Mouse (Mus musculus) left cerebral cortex, adult 11 months (tissue): ENCODE results near the gene Olfr566.

Source experiments
- DNase-seq: peaks from one replicate; pipeline ENCODE4 v3.0.0; 2022; ENCODE audit warnings: low spot score

The Olfr566 gene

DNA sequence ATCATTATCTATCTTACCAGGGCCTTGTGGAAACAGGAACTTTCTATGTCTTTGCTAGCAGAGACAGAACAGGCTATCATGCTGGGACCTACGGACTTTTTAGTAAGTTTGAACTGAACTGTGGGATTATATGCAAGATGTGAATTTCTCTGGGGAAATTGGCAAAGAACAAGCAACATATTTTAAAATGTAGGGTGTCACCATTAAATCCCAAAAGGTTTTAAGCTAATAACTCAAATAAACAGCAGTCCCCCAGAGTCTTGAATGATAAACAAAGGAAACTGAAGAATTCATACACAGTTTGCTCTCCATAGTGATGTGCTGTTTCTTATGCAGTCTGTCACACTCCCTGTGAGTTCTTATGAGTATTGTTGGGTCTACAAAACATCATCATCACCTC is at the start of gene Olfr566:
TSS of gene Olfr566 (minus strand) at position 101 of the 400 bp plus-strand sequence.
- no peak for DNase-seq

DNA sequence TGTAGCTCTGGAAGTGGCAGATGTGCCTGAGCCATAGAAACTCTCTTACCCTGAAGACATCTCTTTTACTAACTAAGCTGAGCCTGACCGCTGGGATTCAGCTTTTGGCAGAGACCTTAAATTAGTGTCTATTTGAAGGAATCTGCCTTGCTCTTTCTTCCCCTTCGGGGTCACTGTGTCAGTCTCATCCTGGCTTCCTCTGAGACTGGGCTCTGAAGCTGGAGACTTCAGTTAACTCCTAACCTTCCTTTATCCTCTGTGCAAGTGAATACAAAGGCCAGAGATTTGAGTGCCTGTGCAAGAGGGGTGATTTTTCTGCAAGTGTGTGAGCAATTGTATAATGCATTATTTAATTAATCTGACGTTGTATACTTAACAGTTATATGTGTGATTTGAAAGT is 32.2 kb upstream of the Olfr566 start, which contains the start of gene Olfr569:
TSS of gene Olfr569 (minus strand) at position 101 of the 400 bp plus-strand sequence.
- DNase-seq: no peak

DNA sequence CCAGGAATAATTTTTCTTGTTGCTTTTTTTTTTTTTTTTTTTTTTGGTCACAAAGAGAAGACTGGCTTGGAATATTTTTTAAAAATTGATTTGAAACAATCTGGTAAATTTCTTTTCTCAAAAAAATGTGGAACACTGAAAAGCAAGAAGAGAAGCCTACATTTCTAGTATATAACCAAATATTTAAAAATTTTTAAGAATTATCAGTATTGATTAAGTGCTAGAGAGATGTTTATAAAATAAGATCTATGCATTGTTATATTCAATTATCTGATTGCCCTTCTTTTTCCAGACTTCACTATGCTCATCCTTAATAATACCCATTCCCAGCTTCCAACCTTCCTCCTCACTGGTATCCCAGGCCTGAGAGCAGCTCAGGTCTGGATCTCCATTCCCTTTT is 18.3 kb upstream of the Olfr566 start, which contains the start of gene Olfr568:
TSS of gene Olfr568 (plus strand) at position 301 of the 400 bp plus-strand sequence.
- no peak for DNase-seq

DNA sequence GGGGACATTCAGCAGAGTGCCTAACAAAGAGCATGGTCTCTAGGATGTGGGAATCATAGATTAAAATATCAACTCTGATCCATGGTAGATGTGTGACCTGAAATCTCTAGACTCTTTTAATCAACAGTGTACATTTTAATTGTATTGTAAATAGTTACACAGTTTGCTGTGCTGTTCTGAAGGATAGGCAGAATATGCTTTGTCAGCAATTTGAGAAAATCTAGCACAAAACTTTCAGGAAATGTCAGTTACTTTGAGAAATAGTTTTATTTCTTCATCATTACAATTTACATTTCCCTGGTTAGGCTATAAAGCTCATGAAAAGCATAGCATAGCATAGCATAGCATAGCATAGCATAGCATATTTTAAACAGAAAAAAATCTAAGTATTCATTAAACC is 2.8 kb downstream of the Olfr566 start:
- DNase-seq: no peak
